Mouse (Mus musculus) hindbrain, postnatal 0 days (tissue): ENCODE measurements around the gene Ccdc181. TPM values are rescaled to one million over a fixed set of nuclear protein-coding genes. Genes with fewer than 3 reads are reported as not detected.
"Not testable (repeated sequence)": the region's sequence is repeated elsewhere in the genome, so short reads cannot be mapped to it uniquely, and the experiment has no call there.

Experiments used
- ATAC-seq: fragments of 200-750 bp; cut with Nextera tagmentation; 2 replicates; pipeline ENCODE4 v1.8.0; 2017; ENCODE audit warnings: mild to moderate bottlenecking, moderate TSS enrichment, moderate library complexity
- DNase-seq: peaks from one replicate; pipeline ENCODE4 v3.0.0-alpha.2; 2015; ENCODE audit warnings: low spot score
- H3K27ac ChIP-seq: fragments of 300-500 bp; sonication (generic); 2 replicates; pipeline ENCODE4 v1.5.1; 2014; ENCODE audit warnings: mild to moderate bottlenecking
- H3K27me3 ChIP-seq: fragments of 300-500 bp; sonication (generic); 2 replicates; pipeline ENCODE4 v1.6.1; 2014; ENCODE audit warnings: low read length, mixed read lengths; ENCODE audit not compliant: insufficient read depth
- H3K36me3 ChIP-seq: fragments of 300-500 bp; sonication (generic); 2 replicates; pipeline ENCODE4 v1.6.1; 2014; ENCODE audit warnings: low read length, mixed read lengths; ENCODE audit not compliant: insufficient read depth
- H3K4me1 ChIP-seq: fragments of 300-500 bp; sonication (generic); 2 replicates; pipeline ENCODE4 v1.6.1; 2014; ENCODE audit warnings: antibody characterized with exemption, low read length, mixed read lengths; ENCODE audit not compliant: insufficient read depth
- H3K4me2 ChIP-seq: fragments of 300-500 bp; sonication (generic); 2 replicates; pipeline ENCODE4 v1.6.1; 2014; ENCODE audit warnings: low read depth, mild to moderate bottlenecking, low read length, moderate library complexity, mixed read lengths
- H3K4me3 ChIP-seq: fragments of 300-500 bp; sonication (generic); 2 replicates; pipeline ENCODE4 v1.5.1; 2014; ENCODE audit warnings: low read length
- H3K9ac ChIP-seq: fragments of 300-500 bp; sonication (generic); replicated peaks from 2 replicates; pipeline ENCODE4 v1.6.1; 2014; ENCODE audit warnings: mild to moderate bottlenecking, low read length, moderate library complexity, mixed read lengths
- H3K9me3 ChIP-seq: fragments of 300-500 bp; sonication (generic); 2 replicates; pipeline ENCODE4 v1.6.1; 2016; ENCODE audit warnings: low read length, mixed read lengths
- CTCF ChIP-seq: IDR thresholded peaks from 2 replicates; pipeline ENCODE4 v1.5.1; 2016; ENCODE audit warnings: antibody characterized with exemption, control low read depth, low read depth
- WGBS: fragments of 180-500 bp; shearing (Covaris S2); extraction: QIAGEN DNeasy Blood & Tissue Kit; methylation state at CpG from one replicate; pipeline ENCODE4 v1.1.7; 2014; 5-methylcytosine and 5-hydroxymethylcytosine counted together
- polyA plus RNA-seq: library from polyadenylated mRNA; unstranded; fragments of >200 nt; fragmentation: Nextera tagmentation; extraction: Ambion mirVana; gene quantifications from 2 replicates; pipeline ENCODE4 v1.2.1, GENCODE M21; 2015
- total RNA-seq: library from RNA; depleted of rRNA; stranded (reverse); fragments of >200 nt; gene quantifications from 2 replicates; pipeline ENCODE4 v1.2.3, GENCODE M21; 2014; rRNA removed

Ccdc181 gene
- total RNA-seq, result 5.8 and 6.4 TPM in 2 replicates
- 24.6 and 25.0 TPM in 2 replicates for polyA plus RNA-seq

- peak within 1 kb of the TSS; percentile 61 for H3K4me2 ChIP-seq
- no peaks in the 10 kb centered on the region for H3K27me3 ChIP-seq
- peak within 1 kb of the TSS; percentile 57 for H3K4me3 ChIP-seq
- peak; percentile 23; the same call in 1 of the 2 replicates for TF ChIP-seq CTCF
- peak; percentile 97 for DNase-seq
- H3K9me3 ChIP-seq, result no peaks in the 10 kb centered on the region
- H3K9ac ChIP-seq, result peak within 1 kb of the TSS; percentile 58
- no peaks in the 10 kb centered on the region for H3K4me1 ChIP-seq
- peak within 1 kb of the TSS; percentile 70; the same call in 1 of the 2 replicates for H3K27ac ChIP-seq
- ATAC-seq, result peak; percentile 99
- under 1% methylated on average over 31 of the region's 31 CpGs for WGBS
- no peaks in the 10 kb centered on the region; the same call in 1 of the 2 replicates for H3K36me3 ChIP-seq
These were observed at the start of gene Ccdc181 for GRCm38 (mm10) chr1:164275455-164275954. TSS of gene Ccdc181 (plus strand) at chr1:164275585.

GRCm38 (mm10) chr1:164231937-164232570, 43.3 kb upstream of the Ccdc181 start:
- H3K9me3 ChIP-seq, H3K4me1 ChIP-seq, H3K4me2 ChIP-seq, H3K9ac ChIP-seq, H3K27ac ChIP-seq, H3K4me3 ChIP-seq, H3K27me3 ChIP-seq, DNase-seq, H3K36me3 ChIP-seq: not testable (repeated sequence)
- 0 out of 2 replicates have a peak, but pooled peaks have one; percentile 43 for ATAC-seq
- 65% methylated on average over 2 of the region's 4 CpGs for WGBS

- 83% methylated on average over 1 of the region's 1 CpGs for WGBS
- Histone ChIP-seq H3K27me3 (no peaks in the 10 kb centered on the region), H3K27ac (no peak overlapping the region), H3K4me2 (no peak overlapping the region), H3K4me3 (no peak overlapping the region), H3K36me3 (no peaks in the 10 kb centered on the region), H3K9ac (no peak overlapping the region), H3K4me1 (no peaks in the 10 kb centered on the region), H3K9me3 (no peaks in the 10 kb centered on the region)
- no peak for TF ChIP-seq CTCF
- DNase-seq, result no peak
- ATAC-seq, result no peak; the same call in 1 of the 2 replicates
These were observed 41.9 kb upstream of the Ccdc181 start for GRCm38 (mm10) chr1:164233447-164233846.

GRCm38 (mm10) chr1:164235078-164235477, 40.3 kb upstream of the Ccdc181 start:
- H3K27ac ChIP-seq, result no peak overlapping the region
- ATAC-seq, result no peak
- no peak overlapping the region for H3K4me2 ChIP-seq
- no peaks in the 10 kb centered on the region for H3K9me3 ChIP-seq
- 69% methylated on average over 7 of the region's 7 CpGs for WGBS
- H3K27me3 ChIP-seq, result no peaks in the 10 kb centered on the region
- TF ChIP-seq CTCF, result no peak
- no peaks in the 10 kb centered on the region for H3K36me3 ChIP-seq
- no peak overlapping the region for H3K4me3 ChIP-seq
- H3K9ac ChIP-seq, result no peak overlapping the region
- DNase-seq, result no peak
- no peaks in the 10 kb centered on the region for H3K4me1 ChIP-seq

GRCm38 (mm10) chr1:164236078-164236477, 39.3 kb upstream of the Ccdc181 start:
- no peaks in the 10 kb centered on the region for H3K9me3 ChIP-seq
- no peak for TF ChIP-seq CTCF
- DNase-seq (no peak), ATAC-seq (no peak)
- H3K4me3 ChIP-seq, result no peak overlapping the region
- H3K4me2 ChIP-seq, result no peak overlapping the region
- no peaks in the 10 kb centered on the region for H3K4me1 ChIP-seq
- no peak overlapping the region for H3K27ac ChIP-seq
- 63% methylated on average over 7 of the region's 7 CpGs for WGBS
- H3K9ac ChIP-seq, result no peak overlapping the region
- no peaks in the 10 kb centered on the region for H3K27me3 ChIP-seq
- H3K36me3 ChIP-seq, result no peaks in the 10 kb centered on the region

GRCm38 (mm10) chr1:164241494-164241893, 33.9 kb upstream of the Ccdc181 start:
- H3K4me3 ChIP-seq, result no peak overlapping the region
- ATAC-seq, result no peak
- H3K36me3 ChIP-seq, result no peaks in the 10 kb centered on the region
- no peak overlapping the region for H3K9ac ChIP-seq
- no peaks in the 10 kb centered on the region for H3K9me3 ChIP-seq
- no peak overlapping the region for H3K27ac ChIP-seq
- no peak for TF ChIP-seq CTCF
- no peaks in the 10 kb centered on the region for H3K27me3 ChIP-seq
- DNase-seq, result no peak
- WGBS, result 82% methylated on average over 2 of the region's 2 CpGs
- H3K4me1 ChIP-seq, result no peaks in the 10 kb centered on the region
- no peak overlapping the region for H3K4me2 ChIP-seq

GRCm38 (mm10) chr1:164242809-164243208, 32.6 kb upstream of the Ccdc181 start:
- H3K4me2 ChIP-seq, result no peak overlapping the region
- H3K27ac ChIP-seq, result no peak overlapping the region
- H3K4me1 ChIP-seq, result no peaks in the 10 kb centered on the region
- no peak for ATAC-seq
- DNase-seq, result no peak
- no peaks in the 10 kb centered on the region for H3K36me3 ChIP-seq
- no peaks in the 10 kb centered on the region for H3K27me3 ChIP-seq
- no peaks in the 10 kb centered on the region for H3K9me3 ChIP-seq
- 69% methylated on average over 8 of the region's 8 CpGs for WGBS
- H3K4me3 ChIP-seq, result no peak overlapping the region
- no peak for TF ChIP-seq CTCF
- H3K9ac ChIP-seq, result no peak overlapping the region
